In genomic region chr2:25607761-25608622, GRCm38 (mm10) we compare ENCODE assay signal across 8 mouse cellular contexts. TPM values are rescaled to one million over a fixed set of nuclear protein-coding genes. Genes with fewer than 3 reads are reported as not detected.
A peak's percentile ranks its signal among the peaks of the same experiment; 100 is the strongest.
DNase-seq lines count a peak whose midpoint lies in the region; ATAC-seq lines count a peak whose summit lies in the region.

Gene Rabl6, minus strand, starts transcription at chr2:25608521.

- peak; percentile 83 for ATAC-seq in heart, embryonic 14.5 days (ENCODE audit: insufficient number of reproducible peaks, insufficient read depth, low FRiP score, low read depth)
- peak; percentile 85 for ATAC-seq in liver, embryonic 13.5 days (ENCODE audit: low read depth)
- ATAC-seq in stomach, embryonic 16.5 days (ENCODE audit: insufficient read depth, low FRiP score), result peak; percentile 94

- H3K36me3 ChIP-seq in heart, embryonic 14.5 days (ENCODE audit: control insufficient read depth, insufficient read depth, low read length), result peaks cover 11% of the 10 kb centered on the region; the same call in 1 of the 2 replicates
- peaks cover 12% of the 10 kb centered on the region for H3K36me3 ChIP-seq in liver, embryonic 13.5 days
- H3K36me3 ChIP-seq in stomach, embryonic 16.5 days (ENCODE audit: control insufficient read depth, insufficient read depth, low read length), result no peaks in the 10 kb centered on the region

- peak within 1 kb of the TSS; percentile 56 for H3K27ac ChIP-seq in brown adipose tissue, adult 24 weeks (replicated peaks; ENCODE audit: low read depth, low read length)
- H3K27ac ChIP-seq in heart, embryonic 14.5 days (replicated peaks in 1 of 2; ENCODE audit: control insufficient read depth in 1 of 2, insufficient read depth in 1 of 2, low read depth in 2 of 2, low read length in 2 of 2), result peak within 1 kb of the TSS; percentile 92 to 98
- peak within 1 kb of the TSS; percentile 88 for H3K27ac ChIP-seq in liver, embryonic 13.5 days
- H3K27ac ChIP-seq in stomach, embryonic 16.5 days (ENCODE audit: low read length), result peak within 1 kb of the TSS; percentile 93

- 0 out of 2 replicates have a peak, but pooled peaks cover 3% of the 10 kb centered on the region for H3K4me1 ChIP-seq in brown adipose tissue, adult 24 weeks (ENCODE audit: control insufficient read depth, insufficient read depth, insufficient read length, low read length)
- H3K4me1 ChIP-seq in heart, embryonic 14.5 days (ENCODE audit: control insufficient read depth in 2 of 2, insufficient read depth in 2 of 2, low read length in 2 of 2), result peaks cover 7 to 16% of the 10 kb centered on the region in 2 experiments
- peaks cover 35% of the 10 kb centered on the region for H3K4me1 ChIP-seq in liver, embryonic 13.5 days (replicated peaks)
- H3K4me1 ChIP-seq in stomach, embryonic 16.5 days (ENCODE audit: control insufficient read depth, insufficient read depth, low read length), result peaks cover 20% of the 10 kb centered on the region

- under 1% methylated on average over 79 of the region's 80 CpGs for WGBS in heart, embryonic 14.5 days
- WGBS in liver, embryonic 13.5 days (ENCODE audit: insufficient replicate concordance), result under 1% methylated on average over 80 of the region's 80 CpGs
- under 1% methylated on average over 80 of the region's 80 CpGs for WGBS in stomach, embryonic 16.5 days

- H3K9me3 ChIP-seq in heart, embryonic 14.5 days (ENCODE audit: control insufficient read depth, low read length), result no peaks in the 10 kb centered on the region
- no peaks in the 10 kb centered on the region for H3K9me3 ChIP-seq in liver, embryonic 13.5 days (replicated peaks)
- H3K9me3 ChIP-seq in stomach, embryonic 16.5 days (replicated peaks; ENCODE audit: control insufficient read depth, low read length), result no peaks in the 10 kb centered on the region

- peak within 1 kb of the TSS; percentile 89 for H3K4me3 ChIP-seq in brown adipose tissue, adult 24 weeks (ENCODE audit: insufficient read depth, low read depth, low read length)
- H3K4me3 ChIP-seq in heart, embryonic 14.5 days (ENCODE audit: control insufficient read depth in 1 of 2, insufficient read depth in 1 of 2, low read depth in 1 of 2, low read length in 2 of 2), result peak within 1 kb of the TSS; percentile 86 to 100
- H3K4me3 ChIP-seq in liver, embryonic 13.5 days (replicated peaks), result peak within 1 kb of the TSS; percentile 86
- peak within 1 kb of the TSS; percentile 99 for H3K4me3 ChIP-seq in stomach, embryonic 16.5 days (replicated peaks; ENCODE audit: low read length)

- H3K27me3 ChIP-seq in heart, embryonic 14.5 days (ENCODE audit: control insufficient read depth, insufficient read depth, low read length), result no peaks in the 10 kb centered on the region
- H3K27me3 ChIP-seq in liver, embryonic 13.5 days, result peaks cover 5% of the 10 kb centered on the region
- no peaks in the 10 kb centered on the region for H3K27me3 ChIP-seq in stomach, embryonic 16.5 days (ENCODE audit: control insufficient read depth, insufficient read depth, low read length)

- peak; percentile 94 for DNase-seq in CD4-positive, CD25-positive, alpha-beta regulatory T cell, adult 2 months (ENCODE audit: low read depth, low spot score)
- DNase-seq in fibroblast of lung, adult 2 months (ENCODE audit: low read depth), result peak; percentile 65
- peak; percentile 94 for DNase-seq in kidney, postnatal 14 days
- DNase-seq in liver, embryonic 13.5 days, result peak; percentile 78
- DNase-seq in neural tube, embryonic 10.5 days (ENCODE audit: extremely low spot score, low spot score), result peak; percentile 89

- H3K9ac ChIP-seq in heart, embryonic 14.5 days (ENCODE audit: low read length), result peak within 1 kb of the TSS; percentile 95
- peak within 1 kb of the TSS; percentile 94 for H3K9ac ChIP-seq in liver, embryonic 13.5 days
- peak within 1 kb of the TSS; percentile 96 for H3K9ac ChIP-seq in stomach, embryonic 16.5 days (ENCODE audit: low read length)

- peak within 1 kb of the TSS; percentile 80 for H3K4me2 ChIP-seq in heart, embryonic 14.5 days (ENCODE audit: low read length)
- peak within 1 kb of the TSS; percentile 79 for H3K4me2 ChIP-seq in liver, embryonic 13.5 days
- peak within 1 kb of the TSS; percentile 73 for H3K4me2 ChIP-seq in stomach, embryonic 16.5 days (ENCODE audit: low read depth, low read length)

RNA-seq across cellular contexts. Expression of gene Rabl6, which starts in this region (rescaled TPM):
- polyA plus RNA-seq in brown adipose tissue, adult 24 weeks (2012; ENCODE audit: insufficient read depth, insufficient read length, missing spikeins), result 29.2 and 42.8 TPM in 2 replicates
- polyA plus RNA-seq in heart, embryonic 14.5 days (2014; fragmentation: Nextera tagmentation; extraction: Ambion mirVana), result 41.9 and 42.1 TPM in 2 replicates
- polyA plus RNA-seq in liver, embryonic 13.5 days (2015; fragmentation: Nextera tagmentation; extraction: Ambion mirVana), result 29.7 and 29.8 TPM in 2 replicates
- 56.4 and 60.3 TPM in 2 replicates for polyA plus RNA-seq in stomach, embryonic 16.5 days (2015; fragmentation: Nextera tagmentation; extraction: Ambion mirVana)

Comparison
In these comparisons a context has a peak if more than half of its experiments do, and no peak if none do; other contexts are left out.
1. Peak in every context shown above with its lines: DNase-seq, ATAC-seq, H3K4me3 ChIP-seq and H3K27ac ChIP-seq.